Mouse (Mus musculus) intestine, postnatal 0 days (tissue): ENCODE data around the gene 4930402H24Rik. TPM values are rescaled to one million over a fixed set of nuclear protein-coding genes. Genes with fewer than 3 reads are reported as not detected.

Experiments
- ATAC-seq: fragments of 200-750 bp; cut with Nextera tagmentation; 2 replicates; pipeline ENCODE4 v1.8.0; 2017; ENCODE audit warnings: mild to moderate bottlenecking, moderate TSS enrichment, moderate library complexity
- H3K27ac ChIP-seq: fragments of 300-500 bp; sonication (generic); 2 replicates; pipeline ENCODE4 v1.5.1; 2014; ENCODE audit warnings: mild to moderate bottlenecking, low read depth, low read length, moderate library complexity
- H3K27me3 ChIP-seq: fragments of 300-500 bp; sonication (generic); replicated peaks from 2 replicates; pipeline ENCODE4 v1.6.1; 2014; ENCODE audit warnings: low read length, mixed read lengths; ENCODE audit not compliant: control insufficient read depth, insufficient read depth
- H3K36me3 ChIP-seq: fragments of 300-500 bp; sonication (generic); 2 replicates; pipeline ENCODE4 v1.6.1; 2014; ENCODE audit warnings: mild to moderate bottlenecking, moderate library complexity; ENCODE audit not compliant: control insufficient read depth, insufficient read depth
- H3K4me1 ChIP-seq: fragments of 300-500 bp; sonication (generic); replicated peaks from 2 replicates; pipeline ENCODE4 v1.6.1; 2014; ENCODE audit warnings: antibody characterized with exemption, low read length, mixed read lengths; ENCODE audit not compliant: control insufficient read depth, insufficient read depth
- H3K4me2 ChIP-seq: fragments of 300-500 bp; sonication (generic); replicated peaks from 2 replicates; pipeline ENCODE4 v1.6.1; 2014; ENCODE audit warnings: low read depth, mild to moderate bottlenecking, moderate library complexity
- H3K4me3 ChIP-seq: fragments of 300-500 bp; sonication (generic); 2 replicates; pipeline ENCODE4 v1.5.1; 2014; ENCODE audit warnings: low read depth, low read length
- H3K9ac ChIP-seq: fragments of 300-500 bp; sonication (generic); 2 replicates; pipeline ENCODE4 v1.6.1; 2014; ENCODE audit warnings: mild to moderate bottlenecking, low read depth, low read length
- H3K9me3 ChIP-seq: fragments of 300-500 bp; sonication (generic); 2 replicates; pipeline ENCODE4 v1.6.1; 2016; ENCODE audit warnings: mixed run types; ENCODE audit not compliant: control insufficient read depth
- CTCF ChIP-seq: sonication (generic); IDR thresholded peaks from 2 replicates; pipeline ENCODE4 v1.5.1; 2016; ENCODE audit warnings: low read depth, mild to moderate bottlenecking, control low read depth, antibody characterized with exemption, moderate library complexity
- WGBS: fragments of 180-500 bp; shearing (Covaris S2); extraction: QIAGEN DNeasy Blood & Tissue Kit; methylation state at CpG from one replicate; pipeline ENCODE4 v1.1.7; 2014; 5-methylcytosine and 5-hydroxymethylcytosine counted together
- polyA plus RNA-seq: library from polyadenylated mRNA; unstranded; fragments of >200 nt; fragmentation: Nextera tagmentation; extraction: Ambion mirVana; gene quantifications from 2 replicates; pipeline ENCODE4 v1.2.1, GENCODE M21; 2015

Gene 4930402H24Rik
- polyA plus RNA-seq, 1 experiment from 2014 or later, result 9.0 TPM

- no peak for ATAC-seq
These were observed 90.0 kb downstream of the 4930402H24Rik start for GRCm38 (mm10) chr2:130816205-130816604.

GRCm38 (mm10) chr2:130814492-130814891, 91.7 kb downstream of the 4930402H24Rik start:
- 43% methylated on average over 1 of the region's 1 CpGs for WGBS
- Histone ChIP-seq H3K4me3 (no peak overlapping the region), H3K9me3 (no peaks in the 10 kb centered on the region), H3K9ac (no peak overlapping the region), H3K27ac (no peak overlapping the region), H3K4me2 (no peak overlapping the region), H3K4me1 (no peaks in the 10 kb centered on the region), H3K36me3 (peaks cover 32% of the 10 kb centered on the region), H3K27me3 (no peaks in the 10 kb centered on the region)
- 0 out of 2 replicates have a peak, but pooled peaks have one; percentile 13 for TF ChIP-seq CTCF
- peak; percentile 45; the same call in 1 of the 2 replicates for ATAC-seq

More at GRCm38 (mm10) chr2:130816205-130816604, 90.0 kb downstream of the 4930402H24Rik start:
- H3K36me3 ChIP-seq, result peaks cover 36% of the 10 kb centered on the region
- no peak for TF ChIP-seq CTCF
- H3K4me1 ChIP-seq, result no peaks in the 10 kb centered on the region
- no peak overlapping the region for H3K27ac ChIP-seq
- no peak overlapping the region for H3K4me3 ChIP-seq
- no peak overlapping the region for H3K4me2 ChIP-seq
- WGBS, result 88% methylated on average over 5 of the region's 5 CpGs
- H3K27me3 ChIP-seq, result no peaks in the 10 kb centered on the region
- H3K9ac ChIP-seq, result no peak overlapping the region
- no peaks in the 10 kb centered on the region for H3K9me3 ChIP-seq

GRCm38 (mm10) chr2:130813729-130814128, 92.5 kb downstream of the 4930402H24Rik start:
- H3K9ac ChIP-seq, result no peak overlapping the region
- TF ChIP-seq CTCF, result no peak
- 55% methylated on average over 6 of the region's 6 CpGs for WGBS
- H3K27ac ChIP-seq, result no peak overlapping the region
- H3K4me2 ChIP-seq, result no peak overlapping the region
- no peaks in the 10 kb centered on the region for H3K4me1 ChIP-seq
- ATAC-seq, result no peak
- H3K9me3 ChIP-seq, result no peaks in the 10 kb centered on the region
- no peaks in the 10 kb centered on the region for H3K27me3 ChIP-seq
- peaks cover 35% of the 10 kb centered on the region for H3K36me3 ChIP-seq
- no peak overlapping the region for H3K4me3 ChIP-seq

- no peaks in the 10 kb centered on the region for H3K27me3 ChIP-seq
- peaks cover 40% of the 10 kb centered on the region for H3K36me3 ChIP-seq
- ATAC-seq, result no peak
- TF ChIP-seq CTCF, result 0 out of 2 replicates have a peak, but pooled peaks have one; percentile 33
- H3K4me1 ChIP-seq, result no peaks in the 10 kb centered on the region
- H3K27ac ChIP-seq, result no peak overlapping the region
- no peaks in the 10 kb centered on the region for H3K9me3 ChIP-seq
- no peak overlapping the region for H3K9ac ChIP-seq
- WGBS, result 97% methylated on average over 1 of the region's 1 CpGs
- H3K4me2 ChIP-seq, result no peak overlapping the region
- H3K4me3 ChIP-seq, result no peak overlapping the region
These were observed 93.7 kb downstream of the 4930402H24Rik start for GRCm38 (mm10) chr2:130812487-130812886.

- H3K36me3 ChIP-seq, result peaks cover 46% of the 10 kb centered on the region
- no peaks in the 10 kb centered on the region for H3K9me3 ChIP-seq
- H3K4me1 ChIP-seq, result no peaks in the 10 kb centered on the region
- no peak overlapping the region for H3K27ac ChIP-seq
- H3K27me3 ChIP-seq, result no peaks in the 10 kb centered on the region
- no peak for ATAC-seq
- TF ChIP-seq CTCF, result no peak
- no peak overlapping the region for H3K9ac ChIP-seq
- no peak overlapping the region for H3K4me2 ChIP-seq
- WGBS, result 95% methylated on average over 3 of the region's 3 CpGs
- no peak overlapping the region for H3K4me3 ChIP-seq
These were observed 101.1 kb downstream of the 4930402H24Rik start for GRCm38 (mm10) chr2:130805146-130805545.

GRCm38 (mm10) chr2:130803706-130804105, 102.5 kb downstream of the 4930402H24Rik start:
- WGBS, result 82% methylated on average over 25 of the region's 25 CpGs
- ATAC-seq, result no peak
- no peaks in the 10 kb centered on the region for H3K4me1 ChIP-seq
- H3K27ac ChIP-seq, result no peak overlapping the region
- H3K27me3 ChIP-seq, result no peaks in the 10 kb centered on the region
- no peak for TF ChIP-seq CTCF
- no peak overlapping the region for H3K4me3 ChIP-seq
- H3K9me3 ChIP-seq, result no peaks in the 10 kb centered on the region
- H3K4me2 ChIP-seq, result no peak overlapping the region
- H3K36me3 ChIP-seq, result peaks cover 39% of the 10 kb centered on the region
- no peak overlapping the region for H3K9ac ChIP-seq

GRCm38 (mm10) chr2:130795731-130796130, 110.5 kb downstream of the 4930402H24Rik start:
- Histone ChIP-seq H3K9me3 (no peaks in the 10 kb centered on the region), H3K27ac (no peak overlapping the region), H3K4me2 (no peak overlapping the region), H3K27me3 (no peaks in the 10 kb centered on the region), H3K36me3 (peaks cover 34% of the 10 kb centered on the region), H3K9ac (no peak overlapping the region), H3K4me1 (no peaks in the 10 kb centered on the region), H3K4me3 (no peak overlapping the region)
- no peak for TF ChIP-seq CTCF
- WGBS, result 70% methylated on average over 8 of the region's 8 CpGs
- no peak for ATAC-seq
